Mouse (Mus musculus): ENCODE results near the gene Hoga1.
"Not testable (repeated sequence)": the region's sequence is repeated elsewhere in the genome, so short reads cannot be mapped to it uniquely, and the experiment has no call there.

The Hoga1 gene

DNA sequence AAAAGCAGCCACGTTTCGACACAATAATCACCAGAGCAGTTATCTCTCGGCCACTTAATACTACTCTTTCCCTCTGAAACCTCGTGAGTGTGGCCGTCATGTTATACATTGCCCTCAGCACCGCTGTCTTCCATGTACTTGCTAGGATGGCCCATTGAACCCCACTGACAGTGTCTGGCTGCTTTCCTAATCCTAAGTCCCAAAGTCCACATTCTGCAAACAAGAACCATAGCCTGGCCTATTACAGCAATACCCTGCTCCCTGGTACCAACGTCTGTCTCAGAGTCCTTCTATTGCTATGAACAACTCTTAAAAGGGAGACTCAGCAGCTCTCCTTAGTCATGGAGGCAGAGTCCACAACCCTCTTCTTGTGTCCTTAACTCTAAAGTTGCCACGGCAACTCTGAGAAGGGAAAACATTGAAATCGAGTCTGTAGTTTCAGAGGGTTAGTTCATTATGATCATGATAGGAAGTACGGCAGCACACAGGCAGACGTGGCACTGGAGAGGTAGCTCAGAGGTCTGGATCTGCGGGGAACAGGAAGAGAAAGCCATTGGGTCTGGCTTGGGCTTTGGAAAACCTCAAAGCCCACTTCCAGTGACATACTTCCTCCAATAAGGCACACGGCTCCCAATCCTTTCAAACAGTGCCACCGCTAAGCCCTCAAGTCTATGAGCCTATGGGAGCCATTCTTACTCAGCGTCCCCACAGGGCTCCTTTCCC is 26.6 kb downstream of the Hoga1 start:
- DNase-seq, result no peak

DNA sequence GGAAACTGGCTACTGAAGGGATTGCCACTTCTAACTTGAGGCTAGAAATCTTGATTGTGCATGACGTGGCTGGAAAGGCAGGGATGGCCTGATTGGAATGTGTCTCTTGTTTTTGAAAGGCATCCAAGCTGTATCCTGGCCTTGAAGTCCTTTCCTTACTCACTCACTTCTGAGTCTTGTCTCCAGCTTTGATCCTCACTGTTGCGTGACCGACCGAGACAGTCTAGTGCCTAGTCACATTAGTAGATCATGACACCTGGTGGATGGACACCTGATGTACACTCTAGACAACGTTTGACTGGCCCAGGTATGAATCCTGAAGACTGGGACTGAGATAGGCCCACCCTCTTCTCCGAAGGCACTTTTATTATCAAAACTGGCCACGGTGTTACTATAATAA is 27.4 kb downstream of the Hoga1 start:
- DNase-seq, result no peak

DNA sequence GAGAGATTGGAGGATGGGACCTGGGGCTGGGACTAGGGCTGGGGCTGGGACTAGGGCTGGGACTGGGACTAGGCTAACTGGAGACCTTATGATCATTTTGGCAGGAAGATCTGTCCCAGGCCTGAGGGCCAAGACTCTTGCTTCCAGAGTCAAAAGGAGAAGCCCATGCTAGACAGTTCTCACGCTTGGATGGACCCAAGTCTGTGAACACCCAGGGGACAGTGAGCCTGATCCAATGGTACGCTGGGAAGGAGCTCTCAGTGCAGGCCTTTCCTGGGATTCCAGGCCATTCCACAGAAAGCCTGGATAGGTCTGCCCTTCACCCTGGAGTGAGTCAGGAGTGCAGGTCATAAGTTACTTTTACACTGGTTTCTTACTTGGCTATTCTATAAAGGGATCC is 29.6 kb downstream of the Hoga1 start:
- DNase-seq, result no peak

DNA sequence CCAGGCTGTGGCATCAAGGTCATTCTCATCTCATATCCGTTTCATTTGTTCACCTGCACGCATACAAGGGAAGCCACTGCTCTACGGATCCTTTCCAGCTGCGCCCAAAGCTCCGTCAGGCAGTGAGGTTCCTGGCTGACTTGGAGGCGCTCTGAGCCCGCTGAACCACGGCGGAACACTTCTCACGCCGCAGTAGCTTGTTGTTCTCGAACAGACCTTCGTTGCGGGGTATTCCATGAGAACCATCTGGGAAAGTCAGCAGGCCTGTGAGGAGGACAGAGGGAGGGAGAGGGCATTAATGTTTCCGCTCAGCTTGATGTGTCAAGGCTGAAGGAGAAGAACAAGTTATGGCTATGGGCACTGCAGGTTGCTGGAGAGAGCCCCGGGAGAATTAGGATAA is 30.6 kb downstream of the Hoga1 start:
- no peak for DNase-seq

DNA sequence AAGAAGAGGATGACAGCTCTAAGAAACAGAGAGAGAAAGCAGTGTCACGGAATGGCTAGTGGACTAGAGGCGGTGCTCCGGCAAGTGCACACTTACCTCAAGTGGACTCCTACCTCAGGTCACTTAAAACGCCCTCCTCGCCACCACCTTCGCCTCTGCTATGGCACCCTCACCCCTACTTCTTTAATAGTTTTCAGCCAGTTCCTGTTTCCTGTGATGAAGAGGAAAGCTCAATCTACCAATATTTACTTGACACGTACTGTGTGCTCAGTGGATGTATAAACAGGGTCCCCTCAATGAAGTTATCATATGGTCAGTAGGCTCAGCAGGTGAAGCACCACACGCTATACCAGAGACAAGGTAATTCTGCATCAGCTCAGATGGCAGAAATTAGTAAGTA is 33.2 kb downstream of the Hoga1 start:
- no peak for DNase-seq

DNA sequence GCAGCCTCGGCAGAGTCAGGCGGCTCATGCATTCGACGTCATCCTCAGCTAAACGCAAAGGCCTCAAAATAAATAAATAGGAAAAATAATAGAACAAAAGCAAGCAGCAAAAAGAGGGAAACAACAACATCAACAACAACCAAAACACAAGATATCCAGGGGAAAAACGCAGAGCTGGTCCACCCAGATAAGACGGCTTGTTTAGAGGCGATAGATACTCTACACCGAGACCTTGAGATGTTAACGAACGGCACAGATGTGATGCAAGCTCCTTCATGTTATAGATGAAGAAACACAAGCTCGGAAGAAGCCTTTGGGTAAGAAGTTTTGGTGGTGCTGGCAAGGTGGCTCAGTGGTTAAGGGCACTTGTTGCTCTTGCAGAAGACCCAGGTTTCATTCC is 33.6 kb downstream of the Hoga1 start:
- DNase-seq, result no peak

DNA sequence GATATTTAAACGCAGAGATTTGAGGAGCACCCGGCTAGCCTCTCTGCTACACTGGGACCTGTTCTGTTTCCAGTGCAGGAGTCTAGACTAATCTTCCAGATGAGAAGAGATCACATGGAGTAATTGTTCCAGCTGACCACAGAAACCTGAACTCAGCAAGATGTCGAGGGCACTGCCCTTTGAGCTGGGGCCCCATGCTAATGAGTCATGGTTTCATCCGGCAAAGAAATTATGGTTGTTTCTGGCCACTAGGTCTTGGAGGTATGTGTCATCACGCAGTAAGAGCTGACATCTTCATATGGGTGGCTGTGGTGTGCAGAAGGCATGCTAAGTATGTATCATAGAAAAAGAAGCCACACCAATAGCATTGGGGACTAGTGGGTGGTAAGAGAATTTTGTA is 34.5 kb downstream of the Hoga1 start:
- no peak for DNase-seq

DNA sequence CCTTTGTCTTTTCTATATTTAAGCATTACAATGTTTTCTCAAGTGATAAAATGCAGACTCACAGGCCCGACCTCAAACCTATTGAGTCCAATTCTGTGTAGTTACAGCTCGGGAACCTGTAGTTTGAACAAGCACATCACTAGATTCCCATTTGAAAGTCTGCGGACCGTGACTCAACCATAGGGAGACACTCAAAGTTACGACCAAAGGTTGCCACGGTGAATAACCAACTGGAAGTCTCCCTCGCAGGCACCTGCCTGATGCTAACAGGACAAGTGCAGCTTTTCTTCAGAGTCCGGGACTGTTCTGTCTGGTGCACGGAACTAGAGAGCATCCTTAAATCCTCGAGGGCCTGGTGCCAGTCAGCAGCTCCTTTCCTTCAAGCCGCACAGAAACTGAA is 35.1 kb downstream of the Hoga1 start:
- DNase-seq, result no peak

DNA sequence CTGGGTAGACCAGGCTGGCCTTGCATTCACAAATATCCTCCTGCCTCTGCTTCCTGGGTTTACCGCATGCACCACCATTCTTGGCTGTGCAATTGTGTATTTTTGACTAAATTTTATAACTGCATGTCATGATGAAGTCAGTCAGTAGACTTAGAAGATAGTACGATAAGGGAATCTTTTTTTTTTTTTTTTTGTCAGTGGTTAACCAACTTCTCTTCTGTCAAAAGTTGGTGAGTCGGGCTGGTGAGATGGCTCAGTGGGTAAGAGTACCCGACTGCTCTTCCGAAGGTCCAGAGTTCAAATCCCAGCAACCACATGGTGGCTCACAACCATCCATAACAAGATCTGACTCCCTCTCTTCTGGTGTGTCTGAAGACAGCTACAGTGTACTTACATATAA is 36.2 kb downstream of the Hoga1 start:
- DNase-seq, result not testable (repeated sequence)

DNA sequence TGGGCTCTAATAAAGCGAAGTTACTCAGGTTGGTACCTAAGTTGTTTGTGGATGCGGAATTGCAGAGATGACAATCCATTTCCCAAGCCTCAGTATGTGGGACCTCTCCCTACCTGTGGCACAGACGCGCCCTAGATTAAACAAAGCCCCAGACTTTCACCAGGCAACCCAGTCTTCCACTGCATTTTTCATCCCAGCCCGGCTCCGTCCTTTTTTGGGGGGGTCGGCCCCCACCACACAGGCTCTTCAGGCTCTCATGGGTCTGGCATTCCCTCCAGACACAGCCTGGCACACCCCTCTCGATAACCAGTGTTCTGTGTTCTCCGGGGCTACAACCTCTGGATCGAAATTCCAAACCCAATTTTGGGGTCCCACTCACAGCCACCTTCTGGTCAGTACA is 40.3 kb downstream of the Hoga1 start:
- DNase-seq, result no peak

DNA sequence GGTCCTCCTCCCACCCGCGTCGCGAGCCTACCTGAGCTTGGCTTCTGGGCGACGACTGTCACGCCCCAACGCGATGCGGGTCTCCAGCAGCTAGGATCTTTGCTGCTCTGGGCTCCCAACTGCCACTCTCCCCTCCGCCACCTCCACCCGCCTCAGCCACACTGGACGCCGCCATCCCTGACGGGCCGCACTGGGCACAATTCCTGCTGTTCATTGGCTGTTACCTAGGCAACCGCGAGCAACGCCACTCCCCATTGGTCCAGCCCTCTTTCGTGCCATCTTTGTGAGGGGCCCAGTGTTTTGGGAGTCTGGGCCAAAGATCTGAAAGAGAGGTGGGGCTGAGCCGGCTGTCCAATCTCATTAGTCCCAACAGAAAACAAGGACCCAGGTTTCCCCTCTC is 40.8 kb downstream of the Hoga1 start, which contains the start of gene Morn4:
TSS of gene Morn4 (minus strand) at position 192 of the 400 bp plus-strand sequence.
- peak; percentile 92 to 93 for DNase-seq

DNA sequence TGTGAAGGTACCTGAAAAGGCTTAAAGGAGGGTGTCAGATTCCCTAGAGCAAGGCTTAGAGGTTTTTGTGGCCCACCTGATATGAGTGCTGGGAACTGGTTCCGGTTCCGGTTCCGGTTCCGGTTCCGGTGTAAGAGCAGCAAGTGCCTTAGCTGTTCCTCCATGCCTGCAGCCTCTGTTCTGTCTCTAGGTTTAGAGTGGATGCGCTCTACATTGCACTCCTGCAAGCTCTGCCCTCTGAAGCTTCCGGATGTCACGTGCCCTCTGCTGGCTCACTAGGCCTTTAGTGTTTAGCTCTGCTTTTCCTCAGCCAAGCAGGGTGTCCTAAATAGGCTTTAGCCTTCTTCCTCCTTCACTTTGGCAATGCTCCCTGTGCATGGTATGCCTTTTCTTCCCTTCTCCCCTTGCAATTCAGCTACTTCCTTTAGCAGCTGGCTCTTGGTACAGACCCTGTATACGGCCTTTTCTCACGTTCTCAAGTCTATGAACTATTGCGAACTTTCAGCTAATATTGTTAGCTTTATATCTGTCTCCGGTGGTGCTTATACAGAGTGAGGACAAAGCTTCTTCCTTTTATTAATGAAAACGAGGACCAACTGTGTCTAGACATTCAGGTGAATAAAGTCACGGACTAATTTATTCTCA is 43.8 kb downstream of the Hoga1 start:
- peak; percentile 60 to 62 for DNase-seq

DNA sequence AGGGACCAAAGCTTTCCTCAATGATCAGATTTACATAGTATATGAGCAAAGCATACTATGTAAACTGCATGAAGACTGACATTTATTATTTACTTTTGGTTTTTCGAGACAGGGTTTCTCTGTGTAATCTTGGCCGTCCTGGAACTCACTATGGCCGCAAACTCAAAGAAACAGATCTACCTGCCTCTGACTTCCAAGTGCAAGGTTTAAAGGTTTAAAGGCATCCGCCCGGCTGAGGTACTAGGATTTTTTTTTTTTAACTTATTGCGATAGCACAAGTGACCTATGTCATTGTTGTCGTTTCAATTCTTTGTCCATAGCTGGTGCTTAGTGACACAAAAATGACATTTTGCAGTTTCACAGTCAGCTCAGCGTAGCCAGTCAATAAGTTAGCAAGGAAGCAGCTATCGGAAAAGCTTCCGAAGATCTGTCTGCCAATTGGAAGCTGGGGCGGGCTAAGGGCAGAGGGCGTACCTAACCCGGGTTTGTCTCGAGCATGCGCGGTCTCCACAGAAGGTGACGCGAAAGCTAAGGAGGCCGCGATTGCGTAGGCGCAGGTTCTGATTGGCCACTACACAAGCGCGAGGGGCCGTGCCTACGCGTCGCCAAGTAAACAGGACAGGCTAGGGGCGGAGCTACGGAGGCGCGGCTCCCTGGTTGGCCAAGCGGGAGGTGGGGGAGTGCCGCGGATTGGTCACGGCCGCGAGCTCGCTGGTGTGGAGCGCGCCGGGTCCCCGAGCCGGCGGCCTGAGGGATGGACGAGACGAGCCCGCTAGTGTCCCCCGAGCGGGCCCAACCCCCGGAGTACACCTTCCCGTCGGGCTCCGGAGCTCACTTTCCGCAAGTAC is 44.6 kb downstream of the Hoga1 start, which contains the start of gene Pi4k2a:
TSS of gene Pi4k2a (plus strand) at position 723 of the 848 bp plus-strand sequence.
- peak; percentile 98 for DNase-seq

DNA sequence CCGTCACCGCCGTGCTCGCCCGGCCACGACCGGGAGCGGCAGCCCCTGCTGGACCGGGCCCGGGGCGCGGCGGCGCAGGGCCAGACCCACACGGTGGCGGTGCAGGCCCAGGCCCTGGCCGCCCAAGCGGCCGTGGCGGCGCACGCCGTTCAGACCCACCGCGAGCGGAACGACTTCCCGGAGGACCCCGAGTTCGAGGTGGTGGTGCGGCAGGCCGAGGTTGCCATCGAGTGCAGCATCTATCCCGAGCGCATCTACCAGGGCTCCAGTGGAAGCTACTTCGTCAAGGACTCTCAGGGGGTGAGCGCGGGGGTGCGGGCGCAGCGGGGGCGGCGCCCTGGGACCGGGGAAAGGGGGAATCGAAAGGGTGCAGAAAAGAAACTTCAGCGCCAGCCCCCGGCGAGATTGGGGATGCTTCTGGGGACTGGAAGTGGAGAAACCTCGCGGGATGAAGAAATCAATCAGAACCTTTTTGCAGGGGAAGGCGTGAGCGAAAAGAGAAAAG is 45.3 kb downstream of the Hoga1 start:
- no peak for DNase-seq

DNA sequence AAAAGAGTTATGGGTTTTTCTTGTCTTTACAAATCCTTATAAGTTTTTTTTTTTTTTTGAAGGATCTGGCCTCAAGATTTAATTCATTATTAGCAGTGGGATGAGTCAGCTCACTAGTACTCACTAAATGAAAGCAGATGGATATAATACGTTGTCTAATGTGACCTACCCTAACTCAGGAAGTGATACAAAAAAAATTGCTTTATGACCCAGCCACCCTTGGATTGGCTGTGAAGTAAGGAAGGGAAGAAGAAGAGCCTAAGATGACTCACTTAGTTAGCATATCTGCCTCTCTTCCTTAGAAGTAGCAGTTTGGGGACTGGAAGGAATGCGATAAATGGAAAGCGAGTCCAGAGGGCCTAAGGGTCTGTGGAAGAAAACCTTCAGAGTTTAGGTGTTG is 54.0 kb downstream of the Hoga1 start:
- no peak for DNase-seq

DNA sequence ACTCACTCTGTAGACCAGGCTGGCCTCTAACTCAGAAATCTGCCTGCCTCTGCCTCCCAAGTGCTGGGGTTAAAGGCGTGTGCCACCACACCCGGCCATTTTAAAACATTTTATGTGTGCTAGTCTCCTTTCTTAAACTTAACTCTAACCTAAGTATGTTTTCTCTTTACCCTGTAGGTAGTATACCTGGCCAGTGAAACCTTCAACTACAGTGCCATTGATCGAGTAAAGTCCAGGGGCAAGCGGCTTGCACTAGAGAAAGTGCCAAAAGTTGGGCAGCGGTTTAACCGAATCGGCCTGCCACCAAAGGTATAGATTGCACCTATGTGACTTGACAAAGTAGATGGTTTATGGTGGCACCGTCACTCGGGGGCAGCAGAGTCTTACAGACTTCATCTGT is 59.3 kb downstream of the Hoga1 start:
- DNase-seq, result no peak

DNA sequence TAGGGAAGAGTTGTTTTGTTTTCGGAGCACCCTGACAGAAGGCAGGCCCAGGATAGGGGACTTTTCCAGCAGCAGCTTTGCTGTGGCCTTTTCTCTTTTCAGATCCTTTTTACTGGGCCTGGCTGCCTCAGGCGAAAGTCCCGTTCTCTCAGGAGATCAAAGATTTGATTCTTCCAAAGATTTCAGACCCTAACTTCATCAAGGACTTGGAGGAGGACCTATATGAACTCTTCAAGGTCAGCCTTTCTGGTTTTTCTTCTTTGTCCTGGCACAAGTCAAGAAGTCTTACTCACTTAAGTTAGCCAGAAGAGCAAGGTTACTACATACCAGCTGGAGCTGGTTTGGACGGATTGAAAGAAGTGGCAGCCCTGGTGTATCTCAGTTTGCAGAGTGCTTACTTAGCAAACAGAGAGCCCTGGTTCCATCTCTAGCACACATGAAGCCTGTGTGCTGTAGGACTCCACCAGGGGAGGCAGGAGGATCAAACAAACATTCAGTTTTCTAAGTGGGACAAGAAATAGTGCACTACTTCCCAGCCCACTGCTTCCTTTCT is 70.4 kb downstream of the Hoga1 start:
- DNase-seq, result no peak

DNA sequence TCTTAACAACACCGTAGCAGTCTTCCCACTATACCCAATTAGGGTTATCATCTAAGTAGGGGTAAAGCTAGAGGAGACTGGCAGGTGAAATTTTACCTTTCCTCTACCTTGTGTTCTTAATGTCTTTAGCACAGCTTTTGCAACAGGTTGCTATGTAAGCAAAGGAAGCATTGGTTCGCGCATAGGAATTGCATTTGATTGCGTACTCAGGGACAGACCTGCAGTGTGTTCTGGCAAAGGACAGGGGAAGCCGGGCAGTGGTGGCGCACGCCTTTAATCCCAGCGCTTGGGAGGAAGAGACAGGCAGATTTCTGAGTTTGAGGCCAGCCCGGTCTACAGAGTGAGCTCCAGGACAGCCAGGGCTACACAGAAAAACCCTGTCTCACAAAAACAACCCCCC is 72.7 kb downstream of the Hoga1 start:
- no peak for DNase-seq

DNA sequence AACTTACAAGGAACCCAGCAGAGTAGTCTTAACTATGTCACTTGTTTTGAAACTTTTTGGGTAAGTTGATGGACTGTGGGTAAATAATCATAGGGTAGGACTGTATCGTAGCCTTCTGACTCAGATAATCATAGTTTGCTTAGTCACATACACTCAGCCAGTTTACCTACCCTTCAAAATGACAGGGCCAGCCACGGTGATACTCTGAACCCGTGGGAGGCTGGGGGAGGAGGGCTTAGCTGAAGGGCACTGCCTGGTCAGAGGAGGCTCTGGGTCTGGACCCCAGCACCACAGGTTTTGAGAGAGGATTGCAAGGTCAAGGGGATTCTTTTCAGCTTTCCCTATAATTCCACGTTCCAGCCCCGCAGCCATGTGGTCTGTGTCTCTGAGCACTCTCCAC is 73.2 kb downstream of the Hoga1 start:
- DNase-seq, result no peak

DNA sequence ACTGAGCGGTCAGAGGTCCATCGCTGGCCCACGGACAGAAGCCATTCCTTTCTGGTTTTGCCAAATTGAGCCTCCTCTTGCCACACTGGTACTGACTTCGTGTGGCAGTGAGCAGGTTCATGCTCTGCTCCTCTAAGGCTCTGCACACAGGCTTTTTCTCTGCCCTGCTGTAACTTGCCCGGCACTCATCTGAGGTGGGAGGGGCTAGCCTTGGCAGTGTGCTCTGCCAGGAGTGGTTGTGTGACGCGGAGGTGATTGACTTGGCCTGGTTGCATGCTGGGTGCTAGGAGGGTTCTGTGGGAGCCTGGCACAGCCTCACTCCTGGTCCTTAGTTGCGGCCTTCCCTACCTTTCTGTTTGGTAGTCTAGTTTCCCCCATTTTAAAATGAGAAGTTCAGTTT is 75.0 kb downstream of the Hoga1 start:
- DNase-seq, result no peak

Measured in cerebellum, postnatal 36 days (tissue).